ENCODE assay signal across 28 mouse cellular contexts in the genomic region with DNA sequence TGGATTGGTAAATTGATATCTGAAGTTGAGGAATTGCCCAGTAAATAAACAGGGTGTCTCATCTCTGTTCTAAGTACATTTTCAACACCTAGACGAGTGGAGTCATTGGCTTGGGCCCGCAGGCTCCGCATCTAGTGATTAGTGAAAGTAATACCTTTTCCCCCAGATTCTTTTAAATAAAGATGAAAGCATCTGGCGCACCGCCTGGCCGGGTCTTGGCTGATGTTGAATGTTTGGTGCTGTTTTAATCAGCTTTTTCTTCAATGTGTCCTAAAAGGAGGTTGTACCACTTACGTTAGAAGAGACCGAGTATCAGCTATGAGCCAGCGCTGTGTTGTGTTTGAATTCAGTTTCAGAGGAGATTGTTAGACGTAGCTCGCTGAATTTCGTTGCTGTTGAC. TPM values are rescaled to one million over a fixed set of nuclear protein-coding genes. Genes with fewer than 3 reads are reported as not detected.
DNase-seq lines count a peak whose midpoint lies in the region; ATAC-seq lines count a peak whose summit lies in the region.
"Had no signal": no experiment of that assay in that cellular context is flagged by ENCODE, and none has a peak within 500 bp of the region (broad histone marks: within the 10 kb centered on the region; RNA-seq: fewer than 3 reads in every experiment).

No protein-coding gene starts in this region.

- H3K27me3 ChIP-seq in intestine, embryonic 14.5 days (replicated peaks; ENCODE audit: control insufficient read depth, insufficient read depth, low read length), result no peaks in the 10 kb centered on the region
- no peaks in the 10 kb centered on the region for H3K27me3 ChIP-seq in intestine, embryonic 16.5 days (replicated peaks; ENCODE audit: control insufficient read depth, insufficient read depth, low read length)
- H3K27me3 ChIP-seq: CH12.LX; forebrain, embryonic 13.5 days; heart, embryonic 12.5 days; heart, embryonic 15.5 days; hindbrain, embryonic 13.5 days; Patski had no signal

- 0 out of 2 replicates have a peak, but pooled peaks cover 5% of the 10 kb centered on the region for H3K4me1 ChIP-seq in intestine, embryonic 14.5 days (replicated peaks; ENCODE audit: control insufficient read depth, insufficient read depth, low read length)
- H3K4me1 ChIP-seq in intestine, embryonic 16.5 days (ENCODE audit: control insufficient read depth, insufficient read depth, low read length), result no peaks in the 10 kb centered on the region
- H3K4me1 ChIP-seq: heart, embryonic 12.5 days had no signal

- no peak for ATAC-seq in intestine, embryonic 14.5 days (replicated peaks; ENCODE audit: low FRiP score, low TSS enrichment, low read depth)
- no peak for ATAC-seq in intestine, embryonic 16.5 days
- ATAC-seq: forebrain, embryonic 13.5 days; forebrain, embryonic 16.5 days; Patski had no signal

- peak; percentile 48 for DNase-seq in intestine, embryonic 14.5 days (ENCODE audit: low spot score)
- peak; percentile 49 to 58 for DNase-seq in layer of hippocampus, postnatal 10 days (ENCODE audit: low spot score in 2 of 2)
- DNase-seq in layer of hippocampus, adult 18-20 months (ENCODE audit: low spot score in 2 of 2), result no peak
- DNase-seq in right cerebral cortex, postnatal 10 days (ENCODE audit: low spot score in 2 of 2), result peak; percentile 65 to 73
- no peak for DNase-seq in right cerebral cortex, adult 2 months (ENCODE audit: low spot score in 2 of 2)
- peak; percentile 45 for DNase-seq in testis, postnatal 10 days (ENCODE audit: low spot score)
- no peak for DNase-seq in testis, postnatal 14 days (ENCODE audit: low spot score)
- DNase-seq: adrenal gland, postnatal 10 days; adrenal gland, postnatal 36 days; B cell, adult 2 months; cerebellum, adult 18-20 months; cerebellum, adult 9-10 months; cerebellum, postnatal 14 days; gastrocnemius, postnatal 10 days; gastrocnemius, postnatal 36 days; heart, postnatal 10 days; heart, postnatal 36 days had no signal

- WGBS in intestine, embryonic 14.5 days, result 93% methylated on average over 12 of the region's 12 CpGs
- 94% methylated on average over 12 of the region's 12 CpGs for WGBS in intestine, embryonic 16.5 days

- no peak overlapping the region for H3K4me3 ChIP-seq in intestine, embryonic 14.5 days (ENCODE audit: low read depth, low read length)
- no peak overlapping the region for H3K4me3 ChIP-seq in intestine, embryonic 16.5 days (ENCODE audit: low read length)
- H3K4me3 ChIP-seq: forebrain, embryonic 10.5 days; forebrain, embryonic 13.5 days; heart, embryonic 12.5 days; heart, embryonic 15.5 days; hindbrain, embryonic 10.5 days; hindbrain, embryonic 13.5 days had no signal

- H3K27ac ChIP-seq in intestine, embryonic 14.5 days (ENCODE audit: low read depth), result no peak overlapping the region
- no peak overlapping the region for H3K27ac ChIP-seq in intestine, embryonic 16.5 days (ENCODE audit: low read length)
- H3K27ac ChIP-seq: forebrain, embryonic 13.5 days; heart, embryonic 15.5 days had no signal

- H3K9ac ChIP-seq in intestine, embryonic 14.5 days (ENCODE audit: low read length), result no peak overlapping the region
- H3K9ac ChIP-seq in intestine, embryonic 16.5 days (ENCODE audit: low read depth, low read length), result no peak overlapping the region
- H3K9ac ChIP-seq: forebrain, embryonic 13.5 days; heart, embryonic 12.5 days; heart, embryonic 15.5 days; hindbrain, embryonic 13.5 days had no signal

- H3K36me3 ChIP-seq in intestine, embryonic 14.5 days (ENCODE audit: control insufficient read depth, insufficient read depth, low read length), result no peaks in the 10 kb centered on the region
- H3K36me3 ChIP-seq in intestine, embryonic 16.5 days (ENCODE audit: control insufficient read depth, insufficient read depth, low read length), result no peaks in the 10 kb centered on the region
- H3K36me3 ChIP-seq: forebrain, embryonic 10.5 days; G1E; heart, embryonic 12.5 days; heart, embryonic 15.5 days; hindbrain, embryonic 10.5 days; hindbrain, embryonic 13.5 days had no signal

- H3K4me2 ChIP-seq in intestine, embryonic 14.5 days (ENCODE audit: low read length), result no peak overlapping the region
- no peak overlapping the region for H3K4me2 ChIP-seq in intestine, embryonic 16.5 days (ENCODE audit: low read depth, low read length)
- H3K4me2 ChIP-seq: forebrain, embryonic 13.5 days; heart, embryonic 12.5 days; heart, embryonic 15.5 days had no signal

- no peaks in the 10 kb centered on the region for H3K9me3 ChIP-seq in intestine, embryonic 14.5 days (ENCODE audit: control insufficient read depth, low read length)
- H3K9me3 ChIP-seq in intestine, embryonic 16.5 days (ENCODE audit: control insufficient read depth, low read length), result no peaks in the 10 kb centered on the region
- H3K9me3 ChIP-seq: forebrain, embryonic 10.5 days; forebrain, embryonic 13.5 days; G1E; heart, embryonic 12.5 days; heart, embryonic 15.5 days; hindbrain, embryonic 10.5 days; hindbrain, embryonic 13.5 days had no signal

RNA-seq across cellular contexts. Expression of gene Rasa2, which starts 39.8 kb away (rescaled TPM):
- 20.5 and 20.8 TPM in 2 replicates for polyA plus RNA-seq in intestine, embryonic 14.5 days (2014; fragmentation: Nextera tagmentation; extraction: Ambion mirVana)
- 13.7 and 15.3 TPM in 2 replicates for polyA plus RNA-seq in intestine, embryonic 16.5 days (2015; fragmentation: Nextera tagmentation; extraction: Ambion mirVana)
- 10 to 100 TPM; 29.4 to 32.6 TPM for total RNA-seq in layer of hippocampus, postnatal 10 days (2021)
- total RNA-seq in layer of hippocampus, adult 18-20 months (2021), result 10 to 100 TPM; 33.2 to 33.8 TPM

Comparison
In these comparisons a context has a peak if more than half of its experiments do, and no peak if none do; other contexts are left out.
1. DNase-seq: peak in intestine, embryonic 14.5 days (single experiment), layer of hippocampus, postnatal 10 days (2 of 2), right cerebral cortex, postnatal 10 days (2 of 2) and testis, postnatal 10 days (single experiment); none in layer of hippocampus, adult 18-20 months (0 of 2), right cerebral cortex, adult 2 months (0 of 2) and testis, postnatal 14 days (single experiment).